Mouse (Mus musculus): ENCODE data around the gene Cep126. TPM values are rescaled to one million over a fixed set of nuclear protein-coding genes. Genes with fewer than 3 reads are reported as not detected.

The Cep126 gene
- 11.0 and 14.6 TPM in 2 replicates for polyA plus RNA-seq (2012; rRNA removed)

DNA sequence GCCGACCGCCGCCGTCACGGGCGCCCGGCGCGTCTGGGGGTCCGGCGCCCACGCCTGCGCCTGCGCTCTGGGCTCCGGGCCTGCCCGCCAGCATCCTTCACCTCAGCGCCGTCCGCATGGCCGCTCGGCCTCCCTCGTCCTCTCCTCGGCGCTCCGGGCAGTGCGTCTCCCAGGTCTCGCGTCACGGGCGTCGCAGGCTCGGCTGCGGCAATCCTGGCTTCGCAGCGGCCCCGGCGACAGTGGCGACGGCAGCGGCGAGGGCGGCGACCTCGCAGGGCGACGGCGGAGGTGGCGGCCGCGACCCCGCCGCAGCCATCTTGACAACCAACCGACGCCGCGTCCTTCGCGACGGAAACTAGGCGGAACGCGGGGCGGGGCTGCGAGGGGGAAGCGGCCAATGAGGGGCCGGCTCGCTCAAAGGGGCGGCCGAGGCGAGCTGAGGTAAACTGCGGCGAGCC lies at the start of gene Cep126:
Gene Cep126 (minus strand): TSS at position 178 of the 458 bp plus-strand sequence.

DNA sequence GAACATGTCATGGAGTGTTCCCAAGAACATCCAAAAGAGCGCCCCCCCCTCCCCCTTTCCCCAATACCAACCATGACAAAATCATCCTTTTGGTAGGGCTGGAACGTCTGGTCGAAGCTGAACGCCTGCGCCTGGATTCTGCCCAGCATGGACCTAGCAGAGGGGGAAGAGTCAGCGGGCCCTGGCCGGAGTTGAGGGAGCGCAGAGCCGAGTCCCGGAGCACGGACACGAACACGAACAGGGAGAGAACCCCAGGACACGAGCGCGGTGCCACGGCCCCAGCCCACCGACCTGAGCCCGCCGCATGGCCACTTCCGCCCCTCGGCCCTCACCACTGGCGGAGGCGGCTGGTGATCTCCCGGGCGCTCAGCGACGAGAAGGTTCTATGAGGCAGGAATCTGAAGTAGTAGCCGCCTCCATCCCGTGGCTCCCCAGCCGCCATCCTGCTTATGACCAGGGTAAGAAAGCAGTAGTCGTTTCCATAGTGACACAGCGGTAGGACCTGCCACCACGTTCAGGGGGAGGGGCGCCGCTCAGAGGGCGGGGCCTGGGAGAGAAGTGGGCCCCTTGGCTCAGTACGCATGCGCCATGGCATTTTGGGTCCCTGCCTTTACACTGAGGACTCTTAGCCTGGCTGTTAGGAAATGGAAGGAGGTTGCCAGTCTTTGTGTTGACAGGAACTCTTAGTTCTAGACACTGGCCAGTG lies 91.6 kb downstream of the Cep126 start, which contains the start of gene Cfap300:
Gene Cfap300 (minus strand): TSS at position 486 of the 706 bp plus-strand sequence.

Other genes with a start within 250 kb of the Cep126 start
- 44.1 and 68.6 TPM in 2 replicates for gene Yap1, start 129.7 kb downstream of the Cep126 start, polyA plus RNA-seq (2012; rRNA removed)
- 6.4 and 11.6 TPM in 2 replicates for gene Cfap300, start 91.5 kb downstream of the Cep126 start, polyA plus RNA-seq (2012; rRNA removed)